Mouse (Mus musculus) erythroblast, embryonic 14.5 days (primary cell): ENCODE measurements around the gene Adamtsl5. TPM values are rescaled to one million over a fixed set of nuclear protein-coding genes. Genes with fewer than 3 reads are reported as not detected.

ENCODE experiments used
- H3K27me3 ChIP-seq: 2 replicates; pipeline ENCODE4 v1.6.1; 2012; ENCODE audit warnings: inconsistent platforms; ENCODE audit not compliant: control insufficient read depth
- H3K36me3 ChIP-seq: 2 replicates; pipeline ENCODE4 v1.6.1; 2012; ENCODE audit warnings: mild to moderate bottlenecking, inconsistent platforms; ENCODE audit not compliant: control insufficient read depth
- H3K4me1 ChIP-seq: 2 replicates; pipeline ENCODE4 v1.6.1; 2012; ENCODE audit warnings: inconsistent platforms; ENCODE audit not compliant: control insufficient read depth
- H3K4me3 ChIP-seq: replicated peaks from 2 replicates; pipeline ENCODE3; 2012; ENCODE audit warnings: moderate library complexity, mild to moderate bottlenecking, inconsistent platforms
- H3K9me3 ChIP-seq: 2 replicates; pipeline ENCODE4 v1.6.1; 2012; ENCODE audit warnings: low read length, inconsistent platforms, mixed read lengths; ENCODE audit not compliant: control insufficient read depth
- GATA1 ChIP-seq: IDR thresholded peaks from 2 replicates; pipeline ENCODE4 v1.6.1; 2012; ENCODE audit warnings: low read length, inconsistent platforms, mixed read lengths
- TAL1 ChIP-seq: IDR thresholded peaks from 3 replicates; pipeline ENCODE4 v1.6.1; 2012; ENCODE audit warnings: low read length, inconsistent platforms, mixed read lengths
- polyA plus RNA-seq: library from polyadenylated mRNA; stranded (reverse); fragments of >175 nt; gene quantifications from 2 replicates; pipeline ENCODE4 v1.2.3, GENCODE M21; 2012

The Adamtsl5 gene
- polyA plus RNA-seq, 1 experiment: 2.2 TPM

DNA sequence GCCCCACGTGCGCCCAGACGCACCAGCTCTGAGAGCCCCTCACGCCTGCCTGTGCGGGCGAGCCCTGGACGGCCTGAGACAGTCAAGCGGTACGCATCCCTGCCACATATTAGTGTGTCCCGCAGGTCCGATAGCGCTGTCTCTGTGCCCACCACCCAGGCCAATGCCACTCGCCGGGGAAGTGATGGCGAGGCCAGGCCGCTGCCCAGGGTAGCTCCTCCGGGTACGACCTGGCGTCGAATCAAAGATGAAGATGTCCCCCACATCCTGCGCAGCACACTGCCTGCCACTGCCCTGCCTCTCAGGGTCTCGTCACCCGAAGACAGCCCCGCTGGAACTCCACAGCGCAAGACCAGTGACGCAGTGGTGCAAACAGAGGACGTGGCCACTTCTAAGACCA, 32.9 kb downstream of the Adamtsl5 start:
- no peak overlapping the region for H3K4me3 ChIP-seq
- TF ChIP-seq TAL1: no peak
- no peak for TF ChIP-seq GATA1
- H3K4me1 ChIP-seq: peaks cover 60% of the 10 kb centered on the region
- H3K9me3 ChIP-seq: peaks cover 27% of the 10 kb centered on the region
- peaks cover 30% of the 10 kb centered on the region for H3K36me3 ChIP-seq
- H3K27me3 ChIP-seq: peaks cover 68% of the 10 kb centered on the region

DNA sequence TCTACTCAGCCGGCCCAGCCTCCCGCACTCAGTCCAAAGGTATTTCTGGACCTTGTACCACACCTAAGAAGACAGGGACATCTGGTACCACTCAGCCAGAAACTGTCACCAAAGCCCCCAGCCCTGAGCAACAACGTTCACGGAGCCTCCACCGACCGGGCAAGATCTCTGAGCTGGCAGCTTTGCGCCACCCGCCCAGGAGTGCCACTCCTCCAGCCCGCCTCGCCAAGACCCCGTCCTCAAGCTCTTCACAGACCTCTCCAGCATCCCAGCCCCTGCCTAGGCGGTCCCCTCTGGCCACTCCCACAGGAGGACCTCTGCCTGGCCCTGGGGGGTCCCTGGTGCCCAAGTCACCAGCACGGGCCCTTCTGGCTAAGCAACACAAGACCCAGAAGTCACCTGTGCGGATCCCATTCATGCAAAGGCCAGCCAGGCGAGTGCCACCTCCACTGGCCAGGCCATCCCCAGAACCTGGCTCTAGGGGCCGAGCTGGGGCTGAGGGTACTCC, 33.7 kb downstream of the Adamtsl5 start:
- Histone ChIP-seq H3K27me3 (peaks cover 72% of the 10 kb centered on the region), H3K4me1 (peaks cover 54% of the 10 kb centered on the region), H3K9me3 (peaks cover 27% of the 10 kb centered on the region), H3K36me3 (peaks cover 29% of the 10 kb centered on the region), H3K4me3 (no peak overlapping the region)
- TF ChIP-seq TAL1 (no peak), GATA1 (no peak)

DNA sequence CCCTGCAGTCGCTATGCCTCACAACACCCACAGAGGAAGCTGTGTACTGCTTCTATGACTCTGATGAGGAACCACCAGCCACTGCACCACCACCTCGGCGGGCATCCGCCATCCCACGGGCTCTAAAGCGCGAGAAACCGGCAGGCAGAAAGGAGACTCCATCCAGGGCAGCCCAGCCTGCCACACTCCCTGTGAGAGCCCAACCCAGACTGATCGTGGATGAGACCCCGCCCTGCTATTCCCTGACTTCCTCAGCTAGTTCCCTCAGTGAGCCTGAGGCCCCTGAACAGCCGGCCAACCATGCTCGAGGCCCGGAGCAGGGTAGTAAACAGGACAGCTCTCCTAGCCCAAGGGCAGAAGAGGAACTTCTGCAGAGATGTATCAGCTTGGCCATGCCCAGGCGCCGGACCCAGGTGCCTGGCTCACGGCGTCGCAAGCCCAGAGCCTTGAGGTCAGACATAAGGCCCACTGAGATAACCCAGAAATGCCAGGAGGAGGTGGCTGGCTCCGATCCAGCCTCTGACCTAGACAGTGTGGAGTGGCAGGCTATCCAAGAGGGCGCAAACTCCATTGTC, 34.5 kb downstream of the Adamtsl5 start:
- H3K36me3 ChIP-seq: peaks cover 21% of the 10 kb centered on the region
- peaks cover 27% of the 10 kb centered on the region for H3K9me3 ChIP-seq
- H3K4me3 ChIP-seq: no peak overlapping the region
- H3K27me3 ChIP-seq: peaks cover 80% of the 10 kb centered on the region
- TF ChIP-seq TAL1: no peak
- no peak for TF ChIP-seq GATA1
- peaks cover 46% of the 10 kb centered on the region for H3K4me1 ChIP-seq

DNA sequence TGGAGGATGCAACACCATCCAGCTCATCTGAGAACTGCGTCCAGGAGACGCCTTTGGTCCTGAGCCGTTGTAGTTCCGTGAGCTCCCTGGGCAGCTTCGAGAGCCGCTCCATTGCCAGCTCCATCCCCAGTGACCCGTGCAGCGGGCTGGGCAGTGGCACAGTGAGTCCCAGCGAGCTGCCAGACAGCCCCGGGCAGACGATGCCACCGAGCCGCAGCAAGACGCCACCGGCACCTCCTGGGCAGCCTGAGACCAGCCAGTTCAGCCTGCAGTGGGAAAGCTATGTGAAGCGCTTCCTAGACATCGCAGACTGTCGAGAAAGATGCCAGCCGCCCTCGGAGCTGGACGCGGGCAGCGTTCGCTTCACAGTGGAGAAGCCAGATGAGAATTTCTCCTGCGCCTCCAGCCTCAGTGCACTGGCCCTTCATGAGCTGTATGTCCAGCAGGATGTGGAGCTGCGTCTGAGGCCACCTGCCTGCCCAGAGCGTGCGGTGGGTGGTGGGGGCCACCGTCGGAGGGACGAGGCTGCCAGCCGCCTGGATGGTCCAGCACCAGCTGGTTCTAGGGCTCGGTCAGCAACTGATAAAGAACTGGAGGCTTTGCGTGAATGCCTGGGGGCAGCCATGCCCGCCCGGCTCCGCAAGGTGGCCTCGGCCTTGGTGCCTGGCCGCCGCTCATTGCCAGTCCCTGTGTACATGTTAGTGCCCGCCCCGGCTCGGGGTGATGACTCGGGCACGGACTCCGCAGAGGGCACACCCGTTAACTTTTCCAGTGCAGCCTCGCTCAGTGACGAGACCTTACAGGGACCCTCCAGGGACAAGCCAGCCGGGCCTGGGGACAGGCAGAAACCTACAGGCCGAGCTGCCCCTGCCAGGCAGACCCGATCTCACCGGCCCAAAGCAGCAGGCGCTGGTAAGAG, 35.4 kb downstream of the Adamtsl5 start:
- Histone ChIP-seq H3K4me3 (no peak overlapping the region), H3K4me1 (peaks cover 37% of the 10 kb centered on the region), H3K36me3 (peaks cover 12% of the 10 kb centered on the region), H3K9me3 (peaks cover 27% of the 10 kb centered on the region), H3K27me3 (peaks cover 84% of the 10 kb centered on the region)
- no peak for TF ChIP-seq TAL1
- no peak for TF ChIP-seq GATA1

DNA sequence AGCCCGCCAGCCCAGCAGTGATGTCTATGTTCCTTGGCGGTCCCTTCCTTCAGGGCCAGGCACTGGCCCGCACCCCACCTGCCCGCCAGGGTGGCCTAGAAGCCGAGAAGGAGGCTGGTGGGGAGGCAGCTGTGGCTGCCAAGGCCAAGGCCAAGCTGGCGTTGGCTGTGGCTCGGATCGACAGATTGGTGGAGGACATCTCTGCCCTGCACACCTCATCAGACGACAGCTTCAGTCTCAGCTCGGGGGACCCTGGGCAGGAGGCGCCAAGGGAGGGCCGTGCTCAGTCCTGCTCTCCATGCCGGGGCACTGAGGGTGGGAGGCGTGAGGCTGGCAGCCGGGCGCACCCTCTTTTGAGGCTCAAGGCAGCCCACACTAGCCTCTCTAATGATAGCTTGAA, 36.7 kb downstream of the Adamtsl5 start:
- H3K36me3 ChIP-seq: no peaks in the 10 kb centered on the region
- H3K9me3 ChIP-seq: peaks cover 27% of the 10 kb centered on the region

DNA sequence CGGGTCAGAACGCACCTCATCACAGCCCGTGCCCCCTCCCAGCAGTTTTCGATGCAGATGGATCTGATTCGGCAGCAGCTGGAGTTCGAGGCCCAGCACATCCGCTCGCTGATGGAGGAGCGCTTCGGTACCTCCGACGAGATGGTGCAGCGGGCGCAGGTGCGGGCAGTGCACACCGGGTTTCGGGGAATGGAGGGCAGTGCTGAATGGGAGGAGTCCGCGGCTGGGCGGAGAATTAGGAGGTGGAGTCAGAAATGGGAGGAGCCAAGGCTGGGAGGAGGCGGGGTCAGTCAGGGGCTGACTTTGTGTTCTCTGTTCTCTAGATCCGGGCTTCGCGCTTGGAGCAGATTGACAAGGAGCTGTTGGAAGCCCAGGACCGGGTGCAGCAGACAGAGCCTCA, 43.4 kb downstream of the Adamtsl5 start:
- peaks cover 91% of the 10 kb centered on the region for H3K27me3 ChIP-seq
- peak overlapping the region; percentile 29 for H3K4me3 ChIP-seq
- no peaks in the 10 kb centered on the region for H3K36me3 ChIP-seq
- peaks cover 13% of the 10 kb centered on the region for H3K4me1 ChIP-seq
- TF ChIP-seq GATA1: no peak
- TF ChIP-seq TAL1: no peak
- H3K9me3 ChIP-seq: peaks cover 8% of the 10 kb centered on the region

More for the DNA sequence above, 36.7 kb downstream of the Adamtsl5 start:
- H3K4me1 ChIP-seq: peaks cover 24% of the 10 kb centered on the region
- no peak overlapping the region for H3K4me3 ChIP-seq
- peaks cover 91% of the 10 kb centered on the region for H3K27me3 ChIP-seq
- no peak for TF ChIP-seq TAL1
- no peak for TF ChIP-seq GATA1

DNA sequence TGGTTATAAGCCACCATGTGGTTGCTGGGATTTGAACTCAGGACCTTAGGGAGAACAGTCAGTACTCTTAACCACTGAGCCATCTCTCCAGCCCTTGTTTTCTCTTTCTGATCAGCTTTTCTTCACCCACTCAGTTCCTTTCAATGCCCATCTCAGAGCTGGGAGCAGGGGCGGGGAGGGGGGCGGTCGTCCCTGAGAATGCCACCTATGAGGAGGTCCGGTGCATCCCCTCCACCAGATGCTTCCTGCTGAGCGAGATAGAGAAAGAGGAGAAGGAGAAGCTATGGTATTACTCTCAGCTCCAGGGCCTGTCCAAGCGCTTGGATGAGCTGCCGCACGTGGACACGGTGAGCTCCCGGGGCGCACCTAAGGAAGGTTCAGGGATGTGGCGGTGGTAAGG, 43.8 kb downstream of the Adamtsl5 start:
- H3K36me3 ChIP-seq: no peaks in the 10 kb centered on the region
- peaks cover 13% of the 10 kb centered on the region for H3K4me1 ChIP-seq
- peaks cover 8% of the 10 kb centered on the region for H3K9me3 ChIP-seq
- peaks cover 94% of the 10 kb centered on the region for H3K27me3 ChIP-seq
- TF ChIP-seq TAL1: no peak
- TF ChIP-seq GATA1: no peak
- H3K4me3 ChIP-seq: peak overlapping the region; percentile 29

DNA sequence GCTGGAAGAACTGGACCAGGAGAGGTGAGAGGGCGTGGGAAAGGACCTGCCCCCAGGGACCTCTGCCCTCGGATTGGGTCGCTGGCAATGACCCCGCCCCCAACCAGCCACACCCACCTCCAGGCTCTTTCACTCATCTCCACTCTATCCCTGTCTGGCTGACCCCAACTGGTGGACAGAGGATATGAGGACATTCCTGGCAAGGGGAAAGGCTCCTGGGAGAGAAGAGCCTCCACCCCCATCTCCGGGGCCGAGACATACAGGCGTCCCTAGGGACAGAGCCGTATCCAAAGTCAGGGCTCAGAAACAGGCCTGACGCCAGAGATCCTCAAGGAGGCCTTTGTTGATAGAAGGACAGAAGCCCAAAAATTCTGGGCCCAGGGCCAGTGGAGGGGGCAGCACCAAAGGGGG, 45.7 kb downstream of the Adamtsl5 start:
- TF ChIP-seq TAL1: no peak
- TF ChIP-seq GATA1: no peak
- Histone ChIP-seq H3K4me1 (peaks cover 16% of the 10 kb centered on the region), H3K36me3 (no peaks in the 10 kb centered on the region), H3K4me3 (no peak overlapping the region), H3K9me3 (peaks cover 8% of the 10 kb centered on the region), H3K27me3 (peaks cover 99% of the 10 kb centered on the region)

DNA sequence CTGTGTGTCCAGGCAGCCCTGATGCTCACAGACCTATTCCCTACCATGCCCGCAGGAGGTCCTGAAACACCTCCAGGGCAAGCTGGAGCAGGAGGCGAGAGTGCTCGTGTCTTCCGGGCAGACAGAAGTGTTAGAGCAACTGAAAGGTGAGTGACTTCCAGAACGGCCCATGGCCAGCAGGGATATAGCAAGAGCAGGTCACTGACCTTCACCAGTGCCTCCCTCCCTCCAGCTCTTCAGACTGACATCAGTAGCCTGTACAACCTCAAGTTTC, 46.2 kb downstream of the Adamtsl5 start:
- H3K27me3 ChIP-seq: peaks cover 99% of the 10 kb centered on the region
- no peaks in the 10 kb centered on the region for H3K36me3 ChIP-seq
- H3K4me3 ChIP-seq: no peak overlapping the region
- H3K4me1 ChIP-seq: peaks cover 21% of the 10 kb centered on the region
- H3K9me3 ChIP-seq: peaks cover 8% of the 10 kb centered on the region
- no peak for TF ChIP-seq GATA1
- no peak for TF ChIP-seq TAL1
